Mouse (Mus musculus): Measurements from ENCODE around the gene Dnase1l3.
"Not testable (repeated sequence)": the region's sequence is repeated elsewhere in the genome, so short reads cannot be mapped to it uniquely, and the experiment has no call there.

Dnase1l3 gene

GRCm38 (mm10) chr14:8015756-8016155 is 21.4 kb upstream of the Dnase1l3 start:
- no peak for DNase-seq (ENCODE audit: low read depth, low spot score)

- DNase-seq (ENCODE audit: low read depth, low spot score), result no peak
These were observed 17.6 kb upstream of the Dnase1l3 start for GRCm38 (mm10) chr14:8011938-8012337.

- no peak for DNase-seq (ENCODE audit: low read depth, low spot score)
These were observed 16.9 kb upstream of the Dnase1l3 start for GRCm38 (mm10) chr14:8011297-8011696.

- no peak for DNase-seq (ENCODE audit: low read depth, low spot score)
These were observed 13.6 kb upstream of the Dnase1l3 start for GRCm38 (mm10) chr14:8007923-8008322.

- no peak for DNase-seq (ENCODE audit: low read depth, low spot score)
These were observed 13.1 kb upstream of the Dnase1l3 start for GRCm38 (mm10) chr14:8007486-8007885.

- no peak for DNase-seq (ENCODE audit: low read depth, low spot score)
These were observed 12.7 kb upstream of the Dnase1l3 start for GRCm38 (mm10) chr14:8007084-8007483.

- DNase-seq (ENCODE audit: low read depth, low spot score), result not testable (repeated sequence)
These were observed 11.7 kb upstream of the Dnase1l3 start for GRCm38 (mm10) chr14:8006061-8006460.

GRCm38 (mm10) chr14:8003727-8004670 is 9.6 kb upstream of the Dnase1l3 start:
- no peak for DNase-seq (ENCODE audit: low read depth, low spot score)

- no peak for DNase-seq (ENCODE audit: low read depth, low spot score)
These were observed 8.8 kb upstream of the Dnase1l3 start for GRCm38 (mm10) chr14:8003093-8003670.

GRCm38 (mm10) chr14:8002432-8003092 is 8.2 kb upstream of the Dnase1l3 start, which contains the start of gene Abhd6:
TSS of gene Abhd6 (plus strand) at chr14:8002902.
- DNase-seq (ENCODE audit: low read depth, low spot score), result peak; percentile 49

- DNase-seq (ENCODE audit: low read depth, low spot score), result no peak
These were observed 6.7 kb upstream of the Dnase1l3 start for GRCm38 (mm10) chr14:8000831-8001685.

- DNase-seq (ENCODE audit: low read depth, low spot score), result no peak
These were observed 5.9 kb upstream of the Dnase1l3 start for GRCm38 (mm10) chr14:8000247-8000646.

GRCm38 (mm10) chr14:7999435-7999834 is 5.1 kb upstream of the Dnase1l3 start:
- DNase-seq (ENCODE audit: low read depth, low spot score), result no peak

GRCm38 (mm10) chr14:7999030-7999429 is 4.7 kb upstream of the Dnase1l3 start:
- DNase-seq (ENCODE audit: low read depth, low spot score), result peak; percentile 69

- peak; percentile 51 for DNase-seq (ENCODE audit: low read depth, low spot score)
These were observed 2.9 kb upstream of the Dnase1l3 start for GRCm38 (mm10) chr14:7997255-7997696.

GRCm38 (mm10) chr14:7992158-7992557 is 2.2 kb downstream of the Dnase1l3 start:
- no peak for DNase-seq (ENCODE audit: low read depth, low spot score)

GRCm38 (mm10) chr14:7991108-7991776 is 3.1 kb downstream of the Dnase1l3 start:
- no peak for DNase-seq (ENCODE audit: low read depth, low spot score)

GRCm38 (mm10) chr14:7989961-7990360 is 4.4 kb downstream of the Dnase1l3 start:
- no peak for DNase-seq (ENCODE audit: low read depth, low spot score)

GRCm38 (mm10) chr14:7989371-7989770 is 5.0 kb downstream of the Dnase1l3 start:
- no peak for DNase-seq (ENCODE audit: low read depth, low spot score)

- no peak for DNase-seq (ENCODE audit: low read depth, low spot score)
These were observed 7.5 kb downstream of the Dnase1l3 start for GRCm38 (mm10) chr14:7986913-7987312.

- DNase-seq (ENCODE audit: low read depth, low spot score), result no peak
These were observed 13.1 kb downstream of the Dnase1l3 start for GRCm38 (mm10) chr14:7981226-7981625.
